Mouse (Mus musculus) left cerebral cortex, postnatal 10 days (tissue): Measurements from ENCODE around the gene Ufsp1. TPM values are rescaled to one million over a fixed set of nuclear protein-coding genes. Genes with fewer than 3 reads are reported as not detected.

Experiments
- DNase-seq, 2 experiments: peaks; one replicate each; pipeline ENCODE4 v3.0.0; 2021 to 2022; ENCODE audit warnings: low spot score in 2 of 2, mixed read lengths in 1 of 2; ENCODE audit errors: extremely low spot score in 1 of 2
- intact Hi-C: fragments of 180-260 bp; cut with DNase I; formaldehyde crosslinking; loops from one replicate; pipeline ENCODE4 v1.15.1; 2025
- total RNA-seq, 2 experiments: library from RNA; stranded (reverse); gene quantifications; 2 replicates each; pipeline ENCODE4 v1.2.3; 2021

Ufsp1 gene
- total RNA-seq, 2 experiments from 2014 or later: 20.4 to 20.8 TPM

GRCm38 (mm10) chr5:137318570-137318969, 24.1 kb downstream of the Ufsp1 start:
- intact Hi-C loops: no loop called here

GRCm38 (mm10) chr5:137320996-137321395, 26.6 kb downstream of the Ufsp1 start:
- intact Hi-C loops: no loop called here
- no peak for DNase-seq

More at GRCm38 (mm10) chr5:137318570-137318969, 24.1 kb downstream of the Ufsp1 start:
- DNase-seq: no peak

GRCm38 (mm10) chr5:137330910-137331309, 36.5 kb downstream of the Ufsp1 start:
- intact Hi-C loops: loop anchor here (5.0 kb wide), 1 partner anchor 181 kb away; no protein-coding TSS in a partner anchor
- no peak for DNase-seq

GRCm38 (mm10) chr5:137332857-137333511, 38.6 kb downstream of the Ufsp1 start:
- no peak for DNase-seq
- intact Hi-C loops: loop anchor here (5.0 kb wide), 1 partner anchor 179 kb away; no protein-coding TSS in a partner anchor

- intact Hi-C loops: loop anchor here (5.0 kb wide), 1 partner anchor 179 kb away; no protein-coding TSS in a partner anchor
- DNase-seq: peak; percentile 90 to 96
Measured at GRCm38 (mm10) chr5:137333512-137334174, 39.2 kb downstream of the Ufsp1 start, which contains the start of gene Slc12a9. Slc12a9 (minus strand) TSS chr5:137333597.

- DNase-seq: no peak
- intact Hi-C loops: loop anchor here (5.0 kb wide), 1 partner anchor 178 kb away; no protein-coding TSS in a partner anchor
Measured at GRCm38 (mm10) chr5:137334317-137334716, 39.9 kb downstream of the Ufsp1 start.

GRCm38 (mm10) chr5:137335066-137335465, 40.6 kb downstream of the Ufsp1 start:
- DNase-seq: no peak
- intact Hi-C loops: no loop called here

- intact Hi-C loops: no loop called here
- no peak for DNase-seq
Measured at GRCm38 (mm10) chr5:137337190-137337589, 42.8 kb downstream of the Ufsp1 start.

GRCm38 (mm10) chr5:137338256-137338655, 43.8 kb downstream of the Ufsp1 start:
- peak; percentile 86 to 96 for DNase-seq
- intact Hi-C loops: no loop called here

- intact Hi-C loops: no loop called here
- peak in 1 of 2 experiments; percentile 49 for DNase-seq
Measured at GRCm38 (mm10) chr5:137338663-137339289, 44.3 kb downstream of the Ufsp1 start.

GRCm38 (mm10) chr5:137339290-137339979, 45.0 kb downstream of the Ufsp1 start:
- peak in 1 of 2 experiments; percentile 67 for DNase-seq
- intact Hi-C loops: no loop called here

- intact Hi-C loops: no loop called here
- no peak for DNase-seq
Measured at GRCm38 (mm10) chr5:137340222-137340621, 45.8 kb downstream of the Ufsp1 start.

GRCm38 (mm10) chr5:137342407-137343012, 48.1 kb downstream of the Ufsp1 start:
- no peak for DNase-seq
- intact Hi-C loops: no loop called here

- intact Hi-C loops: no loop called here
- no peak for DNase-seq
Measured at GRCm38 (mm10) chr5:137343412-137343811, 49.0 kb downstream of the Ufsp1 start.

- no peak for DNase-seq
- intact Hi-C loops: no loop called here
Measured at GRCm38 (mm10) chr5:137343869-137344268, 49.4 kb downstream of the Ufsp1 start.
